Mouse (Mus musculus) heart, adult 18-20 months (tissue): ENCODE measurements around the gene Fnbp1. TPM values are rescaled to one million over a fixed set of nuclear protein-coding genes. Genes with fewer than 3 reads are reported as not detected.
A peak's percentile ranks its signal among the peaks of the same experiment; 100 is the strongest.

Experiments
- DNase-seq, 2 experiments: peaks; one replicate each; pipeline ENCODE4 v3.0.0; 2021 to 2022; ENCODE audit warnings: mixed read lengths in 1 of 2
- total RNA-seq, 2 experiments: library from RNA; stranded (reverse); gene quantifications; 2 replicates each; pipeline ENCODE4 v1.2.3; 2021

The Fnbp1 gene
- total RNA-seq, 2 experiments from 2014 or later, result 52.3 to 62.0 TPM

GRCm38 (mm10) chr2:30981790-30982513 is 159.9 kb downstream of the Fnbp1 start, which contains the start of the genes BC005624 and Usp20:
Gene BC005624 (minus strand): TSS chr2:30982201.
Gene Usp20 (plus strand): TSS chr2:30982279.
- peak; percentile 98 to 100 for DNase-seq

Other genes starting within 250 kb of the Fnbp1 start
- gene Ptges, start 212.1 kb downstream of the Fnbp1 start, total RNA-seq, result 1 to 10 TPM; 1.5 to 2.6 TPM
- gene Tor1b, start 189.0 kb downstream of the Fnbp1 start, total RNA-seq, result 10 to 100 TPM; 25.2 to 29.1 TPM
- 10 to 100 TPM in 1 of 2 experiments, 1 to 10 TPM in 1; 8.8 to 10.3 TPM for gene Tor1a, start 174.1 kb downstream of the Fnbp1 start, total RNA-seq
- 10 to 100 TPM; 19.4 to 22.9 TPM for gene BC005624, start 159.8 kb downstream of the Fnbp1 start, total RNA-seq
- gene Usp20, start 159.7 kb downstream of the Fnbp1 start, total RNA-seq, result 10 to 100 TPM; 50.1 to 53.8 TPM
- 10 to 100 TPM; 26.2 to 27.4 TPM for gene Gpr107, start 10.3 kb upstream of the Fnbp1 start, total RNA-seq
- gene Ncs1, start 103.8 kb upstream of the Fnbp1 start, total RNA-seq, result 10 to 100 TPM; 12.2 to 12.7 TPM
- 1 to 10 TPM; 6.1 to 7.3 TPM for gene Hmcn2, start 172.4 kb upstream of the Fnbp1 start, total RNA-seq